Mouse (Mus musculus): ENCODE results near the gene Glis3. TPM values are rescaled to one million over a fixed set of nuclear protein-coding genes. Genes with fewer than 3 reads are reported as not detected.

Gene Glis3
- polyA plus RNA-seq, 1 experiment: 6.5 TPM

DNA sequence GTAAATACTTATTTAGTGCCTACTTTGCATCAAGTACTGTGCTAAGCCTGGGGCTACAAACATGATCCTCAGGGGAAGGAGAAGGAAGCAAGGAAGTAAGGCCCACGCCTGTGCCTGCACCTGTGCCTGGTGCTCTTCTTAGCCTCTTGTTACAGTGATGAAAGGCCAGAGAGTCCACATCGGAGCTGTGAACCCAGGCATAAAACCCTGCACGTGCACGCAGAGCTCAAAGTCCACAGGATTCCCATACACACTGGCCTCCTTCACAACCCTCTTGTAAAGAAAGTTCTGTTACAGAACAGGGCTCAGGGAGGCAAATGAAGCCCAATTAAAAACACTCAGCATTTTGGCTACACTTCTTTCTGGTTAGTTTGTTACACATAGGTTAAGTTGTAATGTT is 398.5 kb downstream of the Glis3 start:
- 84% methylated on average over 4 of the region's 4 CpGs for WGBS
- DNase-seq: no peak
- TF ChIP-seq POLR2A (IDR thresholded peaks at IDR 0.05; ENCODE audit: borderline replicate concordance, extremely low read depth, low read depth, low read length): no peak
- TF ChIP-seq CTCF (IDR thresholded peaks at IDR 0.05; ENCODE audit: insufficient read depth, low read length): no peak
- H3K4me1 ChIP-seq (ENCODE audit: control insufficient read depth, insufficient read depth, low read length): no peaks in the 10 kb centered on the region
- H3K4me3 ChIP-seq (replicated peaks; ENCODE audit: extremely low read depth, low read depth, low read length): no peak overlapping the region

DNA sequence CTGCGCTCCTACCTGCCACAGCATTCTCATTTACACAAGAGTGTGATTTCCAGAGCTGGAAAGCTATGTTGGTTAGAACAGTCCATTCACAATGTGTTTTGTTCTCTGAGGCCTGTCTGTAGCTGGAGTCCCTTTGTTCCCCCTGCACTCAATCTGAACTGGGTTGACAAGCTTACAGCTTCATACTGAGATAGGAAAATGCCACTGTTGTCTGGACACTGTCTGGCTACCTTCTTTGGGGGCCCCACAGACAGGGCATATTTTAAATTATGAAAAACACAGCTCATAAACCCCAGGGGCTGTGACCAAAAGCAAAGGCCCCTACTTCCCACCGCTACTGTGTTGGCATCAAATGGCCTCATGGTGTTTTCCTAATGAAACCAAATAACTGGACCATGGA is 402.8 kb downstream of the Glis3 start:
- no peak for TF ChIP-seq POLR2A (IDR thresholded peaks at IDR 0.05; ENCODE audit: borderline replicate concordance, extremely low read depth, low read depth, low read length)
- no peak for TF ChIP-seq CTCF (IDR thresholded peaks at IDR 0.05; ENCODE audit: insufficient read depth, low read length)
- Histone ChIP-seq H3K4me3 (replicated peaks; ENCODE audit: extremely low read depth, low read depth, low read length) (no peak overlapping the region), H3K4me1 (ENCODE audit: control insufficient read depth, insufficient read depth, low read length) (no peaks in the 10 kb centered on the region)
- DNase-seq: no peak
- WGBS: 99% methylated on average over 2 of the region's 2 CpGs

DNA sequence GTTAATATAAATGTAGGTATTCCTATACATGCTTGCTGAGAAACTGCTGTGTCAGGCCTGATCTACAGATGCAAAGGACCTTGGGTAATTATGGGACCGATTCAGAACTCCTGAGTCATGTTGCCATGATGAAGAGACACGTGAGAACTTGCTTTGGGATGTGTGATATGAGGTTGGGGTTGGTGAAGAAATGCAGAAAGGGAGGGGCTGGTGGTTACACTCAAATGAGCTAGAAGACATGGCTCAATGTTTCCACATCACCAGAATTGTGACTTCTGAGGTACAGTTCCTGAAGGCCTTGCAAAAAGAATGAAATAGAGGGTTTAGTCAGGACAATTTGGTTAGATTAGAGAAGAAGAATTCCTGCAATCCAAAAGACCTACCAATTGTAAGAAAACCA is 405.4 kb downstream of the Glis3 start:
- TF ChIP-seq POLR2A (IDR thresholded peaks at IDR 0.05; ENCODE audit: borderline replicate concordance, extremely low read depth, low read depth, low read length) (no peak), CTCF (IDR thresholded peaks at IDR 0.05; ENCODE audit: insufficient read depth, low read length) (no peak)
- 76% methylated on average over 2 of the region's 2 CpGs for whole genome bisulfite sequencing
- Histone ChIP-seq H3K4me1 (ENCODE audit: control insufficient read depth, insufficient read depth, low read length) (no peaks in the 10 kb centered on the region), H3K4me3 (replicated peaks; ENCODE audit: extremely low read depth, low read depth, low read length) (no peak overlapping the region)
- no peak for DNase-seq

- 87% methylated on average over 4 of the region's 4 CpGs for WGBS
- Histone ChIP-seq H3K4me3 (replicated peaks; ENCODE audit: extremely low read depth, low read depth, low read length) (no peak overlapping the region), H3K4me1 (ENCODE audit: control insufficient read depth, insufficient read depth, low read length) (no peaks in the 10 kb centered on the region)
- no peak for TF ChIP-seq POLR2A (IDR thresholded peaks at IDR 0.05; ENCODE audit: borderline replicate concordance, extremely low read depth, low read depth, low read length)
- TF ChIP-seq CTCF (IDR thresholded peaks at IDR 0.05; ENCODE audit: insufficient read depth, low read length): no peak
- no peak for DNase-seq
These were observed 405.9 kb downstream of the Glis3 start for GRCm38 (mm10) chr19:28273946-28274345.

- TF ChIP-seq CTCF (IDR thresholded peaks at IDR 0.05; ENCODE audit: insufficient read depth, low read length): no peak
- no peak for TF ChIP-seq POLR2A (IDR thresholded peaks at IDR 0.05; ENCODE audit: borderline replicate concordance, extremely low read depth, low read depth, low read length)
- H3K4me1 ChIP-seq (ENCODE audit: control insufficient read depth, insufficient read depth, low read length): no peaks in the 10 kb centered on the region
- no peak for DNase-seq
- no peak overlapping the region for H3K4me3 ChIP-seq (replicated peaks; ENCODE audit: extremely low read depth, low read depth, low read length)
- 78% methylated on average over 8 of the region's 8 CpGs for WGBS
These were observed 413.0 kb downstream of the Glis3 start for GRCm38 (mm10) chr19:28266850-28267249.

DNA sequence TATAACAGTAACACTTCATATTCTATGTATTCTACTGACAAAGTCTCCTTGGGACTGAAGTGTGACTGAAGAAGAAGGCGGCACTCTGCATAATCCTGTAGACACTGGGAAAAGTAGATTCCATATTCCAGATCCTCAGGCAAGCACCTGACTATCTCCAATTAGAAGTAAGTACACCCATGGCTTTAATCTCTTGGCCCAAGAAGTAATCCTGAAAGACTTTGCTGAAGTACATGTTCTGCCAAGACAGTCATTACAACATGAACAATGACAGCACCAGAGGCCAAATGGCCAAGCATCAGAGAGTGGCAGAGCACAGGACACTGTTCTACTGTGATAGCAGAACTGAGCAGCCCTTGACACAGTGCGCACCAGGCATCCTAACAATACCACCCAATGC is 414.1 kb downstream of the Glis3 start:
- TF ChIP-seq POLR2A (IDR thresholded peaks at IDR 0.05; ENCODE audit: borderline replicate concordance, extremely low read depth, low read depth, low read length): no peak
- no peak for TF ChIP-seq CTCF (IDR thresholded peaks at IDR 0.05; ENCODE audit: insufficient read depth, low read length)
- 89% methylated on average over 2 of the region's 2 CpGs for whole genome bisulfite sequencing

GRCm38 (mm10) chr19:28258907-28259675 is 420.8 kb downstream of the Glis3 start:
- no peak for DNase-seq
- TF ChIP-seq CTCF (IDR thresholded peaks at IDR 0.05; ENCODE audit: insufficient read depth, low read length) (no peak), POLR2A (IDR thresholded peaks at IDR 0.05; ENCODE audit: borderline replicate concordance, extremely low read depth, low read depth, low read length) (no peak)
- 89% methylated on average over 18 of the region's 18 CpGs for WGBS
- no peak overlapping the region for H3K4me3 ChIP-seq (replicated peaks; ENCODE audit: extremely low read depth, low read depth, low read length)
- H3K4me1 ChIP-seq (ENCODE audit: control insufficient read depth, insufficient read depth, low read length): no peaks in the 10 kb centered on the region

More for the DNA sequence above, 414.1 kb downstream of the Glis3 start:
- no peak for DNase-seq
- Histone ChIP-seq H3K4me1 (ENCODE audit: control insufficient read depth, insufficient read depth, low read length) (no peaks in the 10 kb centered on the region), H3K4me3 (replicated peaks; ENCODE audit: extremely low read depth, low read depth, low read length) (no peak overlapping the region)

- TF ChIP-seq POLR2A (IDR thresholded peaks at IDR 0.05; ENCODE audit: borderline replicate concordance, extremely low read depth, low read depth, low read length): no peak
- TF ChIP-seq CTCF (IDR thresholded peaks at IDR 0.05; ENCODE audit: insufficient read depth, low read length): no peak
- no peak for DNase-seq
- H3K4me3 ChIP-seq (replicated peaks; ENCODE audit: extremely low read depth, low read depth, low read length): no peak overlapping the region
- WGBS: 87% methylated on average over 3 of the region's 3 CpGs
- no peaks in the 10 kb centered on the region for H3K4me1 ChIP-seq (ENCODE audit: control insufficient read depth, insufficient read depth, low read length)
These were observed 421.4 kb downstream of the Glis3 start for GRCm38 (mm10) chr19:28258480-28258879.

DNA sequence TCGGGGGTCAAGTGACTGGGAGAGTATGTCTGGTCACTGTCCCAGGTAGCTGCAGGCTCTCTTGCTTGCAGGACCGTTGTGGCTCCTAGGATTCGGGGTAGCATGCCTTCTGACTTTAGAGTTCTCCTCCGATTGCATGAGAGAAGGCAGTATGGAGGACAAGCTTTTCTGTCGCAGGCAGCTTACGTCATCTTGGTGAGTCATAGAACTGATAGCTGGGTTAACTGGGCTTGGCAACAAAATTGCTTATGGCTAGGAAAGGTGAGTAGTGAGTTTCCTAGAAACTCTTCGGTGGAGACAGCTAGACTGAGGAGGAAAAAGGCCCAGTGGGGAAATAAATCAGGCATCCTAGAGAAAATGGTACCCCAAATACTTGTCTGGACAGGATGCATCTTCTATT is 432.5 kb downstream of the Glis3 start:
- no peak for DNase-seq
- no peak for TF ChIP-seq CTCF (IDR thresholded peaks at IDR 0.05; ENCODE audit: insufficient read depth, low read length)
- WGBS: 84% methylated on average over 7 of the region's 7 CpGs
- Histone ChIP-seq H3K4me3 (replicated peaks; ENCODE audit: extremely low read depth, low read depth, low read length) (no peak overlapping the region), H3K4me1 (ENCODE audit: control insufficient read depth, insufficient read depth, low read length) (no peaks in the 10 kb centered on the region)

- DNase-seq: no peak
- WGBS: 85% methylated on average over 5 of the region's 5 CpGs
- TF ChIP-seq POLR2A (IDR thresholded peaks at IDR 0.05; ENCODE audit: borderline replicate concordance, extremely low read depth, low read depth, low read length) (no peak), CTCF (IDR thresholded peaks at IDR 0.05; ENCODE audit: insufficient read depth, low read length) (no peak)
- no peak overlapping the region for H3K4me3 ChIP-seq (replicated peaks; ENCODE audit: extremely low read depth, low read depth, low read length)
- H3K4me1 ChIP-seq (ENCODE audit: control insufficient read depth, insufficient read depth, low read length): no peaks in the 10 kb centered on the region
These were observed 433.7 kb downstream of the Glis3 start for GRCm38 (mm10) chr19:28246186-28246585.

Measured in lung, adult 2 months (tissue).